Mouse (Mus musculus) c-Kit-positive CD71-positive TER-119-negative erythroid progenitor cells, embryonic 14.5 days (primary cell): ENCODE data around the gene Gm3952.

Source experiments
- DNase-seq: peaks from one replicate; pipeline ENCODE4 v3.0.0-alpha.2; 2013; ENCODE audit warnings: low read depth

Gm3952 gene

DNA sequence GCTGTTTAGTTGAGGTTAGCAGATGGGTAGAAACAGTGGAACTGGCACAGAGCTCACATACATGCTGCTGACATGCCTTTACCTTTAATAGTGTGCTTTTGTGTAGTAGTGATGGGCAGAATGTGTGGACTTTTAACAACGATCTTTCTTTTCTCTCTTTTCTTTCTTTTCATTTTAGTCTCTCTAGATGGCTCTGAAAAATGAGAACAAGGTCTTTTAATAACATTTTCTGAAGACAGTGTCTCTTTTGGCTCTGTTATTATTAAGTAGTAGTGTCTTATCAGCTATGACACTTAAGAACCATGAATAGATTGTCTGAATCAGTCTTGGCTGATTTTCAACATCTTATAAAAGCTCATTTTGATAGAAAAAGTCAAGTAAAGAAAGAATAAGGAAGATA lies at the start of gene Gm3952:
Gene Gm3952, minus strand, starts transcription at position 101 of the 400 bp plus-strand sequence.
- DNase-seq = no peak

DNA sequence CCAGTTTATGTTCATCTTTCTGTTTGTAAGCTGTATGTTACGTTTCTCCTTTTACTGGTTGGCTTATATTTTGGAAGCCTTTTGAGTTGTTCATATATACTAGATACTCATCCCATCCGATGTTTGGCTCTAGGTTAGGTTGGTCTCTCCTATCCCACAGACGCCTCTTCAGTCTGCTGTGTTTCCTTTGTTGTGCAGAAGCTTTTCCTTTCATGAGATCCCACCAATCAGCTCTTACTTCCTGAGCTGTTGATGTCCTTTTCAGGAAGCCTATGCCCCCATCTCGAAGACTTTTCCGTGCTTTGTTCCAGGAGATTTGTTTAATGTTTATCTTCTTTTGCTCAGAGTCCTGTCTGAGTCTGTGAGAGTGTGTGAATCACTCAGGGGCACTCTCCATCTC lies 45.3 kb upstream of the Gm3952 start:
- no peak for DNase-seq

DNA sequence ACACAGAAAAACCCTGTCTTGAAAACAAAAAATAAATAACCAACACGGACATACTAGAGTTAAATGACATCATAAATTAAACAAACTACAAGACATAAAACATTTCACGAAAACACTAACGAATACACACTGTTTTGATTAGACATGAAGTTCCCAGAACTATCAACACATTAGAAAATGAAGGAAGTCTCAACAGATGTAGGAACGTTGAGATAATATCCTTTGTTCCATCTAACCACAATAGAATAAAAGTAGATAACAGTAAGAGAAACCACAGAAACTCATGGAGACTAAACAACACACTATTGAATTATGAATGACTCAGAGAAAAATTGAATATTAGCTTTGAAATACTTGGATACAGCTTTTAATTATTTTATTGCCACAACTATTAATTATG lies 14.0 kb upstream of the Gm3952 start:
- no peak for DNase-seq

DNA sequence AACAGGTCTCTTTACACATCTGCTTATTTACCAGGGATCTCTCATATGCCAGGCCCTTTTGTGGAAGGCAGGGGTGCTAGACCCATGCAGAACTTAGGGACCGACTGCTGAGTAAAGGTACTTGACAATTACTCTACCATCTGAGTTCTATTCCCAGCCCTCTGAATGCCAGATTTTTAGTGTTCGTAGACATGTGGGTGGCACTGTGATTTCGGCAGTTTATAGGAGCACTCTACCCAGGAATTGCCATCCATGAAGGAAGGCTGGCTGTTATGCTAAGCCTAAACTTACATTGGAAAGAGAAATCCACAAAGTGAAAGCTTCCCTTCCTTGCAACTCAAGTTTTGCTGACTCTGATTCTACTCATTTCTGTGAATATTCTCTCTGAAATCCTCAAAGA lies 62.8 kb downstream of the Gm3952 start:
- DNase-seq = no peak

DNA sequence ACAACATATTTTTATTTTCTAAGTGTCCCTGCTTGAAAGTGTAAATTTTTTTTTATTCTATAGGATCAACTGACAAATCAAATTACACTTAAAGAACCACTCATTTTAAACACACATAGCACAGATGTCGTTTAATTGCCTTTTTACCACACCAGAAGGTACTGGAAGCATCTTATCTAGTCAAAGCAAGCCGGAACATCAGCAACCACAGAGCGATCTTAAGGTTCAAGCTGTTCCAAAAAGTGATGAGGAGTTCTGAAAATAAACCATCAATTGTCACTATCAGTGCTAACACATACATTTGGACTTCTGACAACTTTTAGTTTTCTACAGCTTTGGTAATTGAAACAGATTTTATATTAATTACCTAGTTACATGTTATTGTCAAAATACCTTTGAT lies 64.4 kb downstream of the Gm3952 start:
- DNase-seq = peak; percentile 11

DNA sequence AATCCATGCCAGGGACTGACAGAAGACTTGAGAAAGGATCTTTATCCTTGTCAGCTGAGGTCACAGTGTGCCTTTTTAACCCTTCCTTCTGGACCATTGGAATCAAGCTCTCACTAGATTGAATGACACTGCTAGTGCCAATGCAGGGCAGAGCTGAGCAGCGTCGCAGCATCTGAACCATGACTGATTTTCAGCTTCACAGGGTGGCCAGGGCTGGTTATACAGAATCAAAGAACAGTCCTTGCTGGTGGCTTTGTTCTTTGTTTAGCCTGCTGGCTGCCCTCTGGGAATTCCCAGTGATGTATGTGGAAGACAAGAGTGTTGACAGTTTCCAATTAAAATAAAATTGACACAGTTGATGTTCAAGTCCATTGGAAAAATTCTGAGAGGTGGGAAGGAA lies 66.2 kb downstream of the Gm3952 start:
- no peak for DNase-seq

DNA sequence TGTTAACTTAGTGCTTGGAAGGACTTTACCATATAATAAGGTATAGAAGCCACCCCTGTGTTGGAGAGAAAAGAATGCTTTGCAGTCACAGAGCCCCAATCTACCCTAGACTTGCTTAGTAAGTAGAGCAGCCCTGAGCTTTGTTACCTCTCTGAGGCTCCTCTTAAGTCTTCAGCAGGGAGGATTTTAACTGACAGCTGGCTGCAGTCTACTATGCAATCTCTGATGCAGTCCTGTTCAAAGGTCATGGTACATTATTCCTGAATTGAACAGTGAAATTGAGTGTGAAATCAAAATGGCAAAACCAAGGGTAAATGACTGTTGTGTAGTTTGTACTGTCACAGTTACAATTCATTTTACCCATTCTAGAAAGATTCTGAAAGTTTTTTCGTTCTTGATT lies 71.3 kb downstream of the Gm3952 start:
- no peak for DNase-seq

DNA sequence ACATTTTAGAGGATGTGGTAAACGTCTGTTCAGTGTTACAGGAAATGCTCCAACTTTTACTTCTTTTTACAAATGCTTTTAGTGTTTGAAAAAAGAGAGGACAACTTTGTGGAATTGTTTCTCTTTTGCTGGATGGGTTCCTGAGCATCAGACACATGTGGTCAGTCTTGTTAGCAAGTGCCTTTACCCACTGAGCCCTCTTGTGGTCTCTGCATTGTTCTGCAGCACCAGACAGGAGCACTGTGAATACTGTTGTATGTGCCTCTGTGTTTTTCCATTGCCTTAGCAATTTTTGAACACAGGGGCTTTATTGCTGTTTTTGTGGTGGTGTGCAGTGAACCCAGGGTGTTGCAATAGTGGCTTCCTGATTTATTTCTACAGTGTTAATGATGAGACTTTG lies 73.7 kb downstream of the Gm3952 start:
- DNase-seq = no peak

DNA sequence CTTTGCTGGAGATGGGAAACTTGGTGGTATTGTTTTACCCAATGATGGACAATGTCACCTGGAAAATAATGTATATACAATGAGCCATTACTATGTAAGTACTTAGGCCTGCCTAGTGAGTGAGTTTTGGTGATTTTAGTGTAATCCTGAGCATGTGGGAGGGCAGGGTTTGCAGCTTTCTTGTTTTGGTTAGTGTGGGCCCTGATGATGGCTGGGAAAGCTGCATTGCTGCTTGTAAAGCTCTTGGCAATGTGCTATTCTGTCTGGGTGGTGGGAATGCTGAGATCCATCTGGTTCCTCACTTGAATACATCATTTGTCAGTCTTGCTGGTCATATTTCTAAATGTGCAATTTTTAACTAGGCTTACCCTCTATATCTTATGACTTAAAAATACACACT lies 82.3 kb downstream of the Gm3952 start:
- DNase-seq = no peak

DNA sequence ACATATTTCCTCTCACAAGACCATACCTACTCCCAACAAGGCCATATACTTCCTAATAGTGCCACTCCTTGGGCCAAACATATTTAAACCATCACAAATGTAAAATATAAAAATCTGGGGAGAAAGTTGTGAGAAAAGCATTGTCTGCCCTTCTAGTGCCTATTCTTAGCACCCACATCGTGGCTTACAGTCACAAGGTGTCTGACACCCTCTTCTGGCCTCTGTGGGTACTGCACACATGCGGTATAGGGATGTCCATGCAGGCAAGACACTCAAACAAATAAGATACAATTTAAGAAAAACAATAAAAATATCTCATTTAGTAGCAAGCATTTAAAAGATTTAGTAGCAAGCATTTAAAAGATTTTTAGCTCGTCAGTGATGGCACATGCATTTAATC lies 89.2 kb downstream of the Gm3952 start:
- peak; percentile 72 for DNase-seq

DNA sequence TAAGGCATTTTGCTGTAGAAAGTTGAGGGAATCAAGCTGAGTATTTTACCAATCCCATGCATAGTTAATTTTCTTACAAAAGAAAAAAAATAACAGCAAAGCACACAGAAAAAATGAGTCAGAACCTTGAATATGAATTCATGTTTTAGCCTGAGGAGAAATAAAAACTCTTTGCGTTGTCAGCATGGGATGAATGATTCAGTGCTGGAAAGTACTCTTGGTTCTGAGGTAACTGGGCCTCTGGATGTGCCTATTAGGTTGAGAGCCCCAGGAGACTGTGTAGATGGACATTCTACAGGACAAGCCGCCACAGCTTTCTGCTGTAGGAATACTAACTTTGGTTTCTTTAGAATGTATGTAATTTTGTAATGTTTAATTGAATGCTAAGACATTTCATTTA lies 93.7 kb downstream of the Gm3952 start:
- DNase-seq = no peak

DNA sequence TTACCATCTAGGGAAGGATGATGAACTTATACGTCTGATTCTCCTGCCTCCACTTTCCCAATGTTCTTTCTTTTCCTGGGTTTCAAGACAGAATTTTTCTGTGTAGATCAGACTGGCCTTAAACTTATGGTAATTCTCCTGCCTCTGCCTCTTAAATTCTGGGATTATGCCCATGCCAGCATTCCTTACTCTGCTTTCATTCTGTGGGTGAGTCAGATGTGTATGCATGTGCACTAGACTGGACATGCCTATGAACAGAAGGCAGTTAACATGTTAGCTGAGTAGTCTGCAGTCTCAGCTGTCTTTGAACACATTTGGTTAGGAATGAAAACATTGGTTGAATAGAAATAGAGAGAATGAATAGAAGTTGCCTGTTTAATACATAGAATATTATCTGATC lies 94.1 kb downstream of the Gm3952 start:
- no peak for DNase-seq

DNA sequence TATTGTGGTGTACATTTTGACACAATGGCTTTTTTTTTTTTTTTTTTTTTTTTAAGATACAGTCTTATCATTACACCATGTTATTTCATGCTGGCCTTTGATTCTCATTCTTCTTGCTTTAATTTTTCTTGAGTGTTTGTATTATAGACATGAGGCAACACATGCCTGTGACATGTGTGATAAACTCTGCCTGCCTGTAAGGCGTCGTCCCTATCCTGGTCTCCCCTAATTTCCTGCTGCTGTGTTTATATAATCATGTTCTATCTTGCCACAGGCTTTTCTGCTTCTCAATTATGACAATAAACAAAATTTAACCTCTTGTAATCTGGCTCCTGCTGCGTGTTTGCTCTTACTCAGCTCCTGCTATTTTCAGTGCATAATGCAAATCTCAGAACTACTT lies 100.5 kb downstream of the Gm3952 start:
- no peak for DNase-seq

DNA sequence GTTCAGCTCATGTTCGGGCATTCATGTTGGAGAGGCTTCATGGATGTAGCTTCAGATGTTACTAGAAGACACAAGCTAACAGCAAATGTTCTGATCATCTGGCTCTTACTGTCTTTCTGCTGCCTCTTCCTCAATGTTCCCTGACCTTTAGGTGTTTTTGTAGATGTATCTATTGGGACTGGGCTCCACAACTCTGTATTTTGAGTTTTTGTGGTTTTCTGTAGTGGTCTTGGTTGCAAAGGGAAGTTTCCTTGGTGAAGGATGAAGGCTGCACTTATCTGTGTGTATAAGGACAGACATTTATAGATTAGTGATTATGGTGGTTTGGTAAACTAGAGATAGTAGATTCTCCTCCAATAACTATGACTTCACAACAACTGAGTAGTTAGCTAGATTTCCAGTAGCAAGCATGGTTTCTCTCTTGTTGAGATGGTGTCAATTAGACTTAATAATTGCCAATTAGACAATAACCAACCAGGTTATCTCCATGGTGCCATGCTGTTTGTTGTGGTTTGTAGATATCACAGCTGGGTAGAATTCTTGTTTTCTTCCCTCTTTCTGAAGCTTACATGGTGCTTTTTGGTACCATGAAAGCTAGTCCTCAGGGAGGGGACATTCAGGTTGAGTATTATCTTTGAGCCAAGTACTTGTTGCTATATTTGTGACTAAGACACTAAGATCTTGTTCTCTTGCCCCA lies 101.6 kb downstream of the Gm3952 start:
- DNase-seq = no peak
